Mouse (Mus musculus): ENCODE measurements around the gene Pafah1b2. TPM values are rescaled to one million over a fixed set of nuclear protein-coding genes. Genes with fewer than 3 reads are reported as not detected.
A peak's percentile ranks its signal among the peaks of the same experiment; 100 is the strongest.

The Pafah1b2 gene
- polyA plus RNA-seq, 1 experiment from 2014 or later = 78.2 TPM

DNA sequence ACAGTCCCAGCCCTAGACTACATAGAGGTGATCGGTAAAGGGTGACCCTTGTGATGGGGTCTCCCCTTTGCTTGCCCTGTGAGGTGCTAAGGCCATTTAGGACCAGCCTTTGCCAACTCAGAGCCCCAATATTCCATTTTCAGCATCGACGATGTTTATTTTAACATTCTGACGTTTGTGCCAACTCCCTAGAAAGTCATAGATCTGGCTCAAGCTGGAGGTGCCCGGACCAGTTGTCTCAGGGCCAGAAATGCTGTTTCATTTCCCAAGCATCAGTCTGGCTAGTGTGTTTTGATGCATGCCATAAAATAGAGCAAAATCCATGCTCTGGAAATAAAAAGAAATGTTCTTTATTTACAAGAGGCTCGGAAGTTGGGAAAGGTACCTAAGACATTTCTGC is 5.8 kb upstream of the Pafah1b2 start:
- Histone ChIP-seq H3K27me3 (replicated peaks; ENCODE audit: control insufficient read depth, insufficient read depth, low read length) (no peaks in the 10 kb centered on the region), H3K36me3 (ENCODE audit: control insufficient read depth, insufficient read depth) (peaks cover 3% of the 10 kb centered on the region; the same call in 1 of the 2 replicates), H3K4me2 (replicated peaks; ENCODE audit: low read depth) (no peak overlapping the region), H3K4me1 (replicated peaks; ENCODE audit: control insufficient read depth, insufficient read depth, low read length) (peaks cover 15% of the 10 kb centered on the region), H3K9me3 (ENCODE audit: control insufficient read depth) (no peaks in the 10 kb centered on the region), H3K9ac (ENCODE audit: low read depth, low read length) (no peak overlapping the region), H3K27ac (ENCODE audit: low read depth, low read length) (no peak overlapping the region), H3K4me3 (ENCODE audit: low read depth, low read length) (no peak overlapping the region)
- WGBS = 69% methylated on average over 6 of the region's 6 CpGs
- no peak for TF ChIP-seq CTCF (IDR thresholded peaks at IDR 0.05; ENCODE audit: low read depth)
- no peak for ATAC-seq

GRCm38 (mm10) chr9:46016417-46016816 is 3.9 kb upstream of the Pafah1b2 start:
- H3K36me3 ChIP-seq (ENCODE audit: control insufficient read depth, insufficient read depth) = peaks cover 1% of the 10 kb centered on the region; the same call in 1 of the 2 replicates
- H3K9me3 ChIP-seq (ENCODE audit: control insufficient read depth) = no peaks in the 10 kb centered on the region
- WGBS = 55% methylated on average over 4 of the region's 4 CpGs
- H3K27me3 ChIP-seq (replicated peaks; ENCODE audit: control insufficient read depth, insufficient read depth, low read length) = no peaks in the 10 kb centered on the region
- no peak for TF ChIP-seq CTCF (IDR thresholded peaks at IDR 0.05; ENCODE audit: low read depth)
- no peak for ATAC-seq
- H3K4me3 ChIP-seq (ENCODE audit: low read depth, low read length) = no peak overlapping the region
- H3K4me1 ChIP-seq (replicated peaks; ENCODE audit: control insufficient read depth, insufficient read depth, low read length) = peaks cover 24% of the 10 kb centered on the region
- no peak overlapping the region for H3K9ac ChIP-seq (ENCODE audit: low read depth, low read length)
- no peak overlapping the region for H3K4me2 ChIP-seq (replicated peaks; ENCODE audit: low read depth)
- H3K27ac ChIP-seq (ENCODE audit: low read depth, low read length) = no peak overlapping the region

GRCm38 (mm10) chr9:46015831-46016230 is 3.3 kb upstream of the Pafah1b2 start:
- ATAC-seq = no peak

GRCm38 (mm10) chr9:46015081-46015551 is 2.6 kb upstream of the Pafah1b2 start:
- H3K9ac ChIP-seq (ENCODE audit: low read depth, low read length) = no peak overlapping the region
- H3K27me3 ChIP-seq (replicated peaks; ENCODE audit: control insufficient read depth, insufficient read depth, low read length) = no peaks in the 10 kb centered on the region
- peak overlapping the region; percentile 63 for H3K27ac ChIP-seq (ENCODE audit: low read depth, low read length)
- peaks cover 27% of the 10 kb centered on the region for H3K4me1 ChIP-seq (replicated peaks; ENCODE audit: control insufficient read depth, insufficient read depth, low read length)
- no peak overlapping the region for H3K4me3 ChIP-seq (ENCODE audit: low read depth, low read length)
- WGBS = 6% methylated on average over 8 of the region's 8 CpGs
- H3K4me2 ChIP-seq (replicated peaks; ENCODE audit: low read depth) = peak overlapping the region; percentile 86
- no peak for TF ChIP-seq CTCF (IDR thresholded peaks at IDR 0.05; ENCODE audit: low read depth)
- H3K36me3 ChIP-seq (ENCODE audit: control insufficient read depth, insufficient read depth) = no peaks in the 10 kb centered on the region
- no peak for ATAC-seq
- no peaks in the 10 kb centered on the region for H3K9me3 ChIP-seq (ENCODE audit: control insufficient read depth)

More at GRCm38 (mm10) chr9:46015831-46016230, 3.3 kb upstream of the Pafah1b2 start:
- Histone ChIP-seq H3K4me1 (replicated peaks; ENCODE audit: control insufficient read depth, insufficient read depth, low read length) (peaks cover 27% of the 10 kb centered on the region), H3K4me2 (replicated peaks; ENCODE audit: low read depth) (peak overlapping the region; percentile 86), H3K4me3 (ENCODE audit: low read depth, low read length) (no peak overlapping the region), H3K27me3 (replicated peaks; ENCODE audit: control insufficient read depth, insufficient read depth, low read length) (no peaks in the 10 kb centered on the region), H3K9me3 (ENCODE audit: control insufficient read depth) (no peaks in the 10 kb centered on the region), H3K9ac (ENCODE audit: low read depth, low read length) (no peak overlapping the region), H3K27ac (ENCODE audit: low read depth, low read length) (peak overlapping the region; percentile 63; the same call in 1 of the 2 replicates), H3K36me3 (ENCODE audit: control insufficient read depth, insufficient read depth) (no peaks in the 10 kb centered on the region)
- WGBS = 14% methylated on average over 9 of the region's 9 CpGs
- TF ChIP-seq CTCF (IDR thresholded peaks at IDR 0.05; ENCODE audit: low read depth) = no peak

DNA sequence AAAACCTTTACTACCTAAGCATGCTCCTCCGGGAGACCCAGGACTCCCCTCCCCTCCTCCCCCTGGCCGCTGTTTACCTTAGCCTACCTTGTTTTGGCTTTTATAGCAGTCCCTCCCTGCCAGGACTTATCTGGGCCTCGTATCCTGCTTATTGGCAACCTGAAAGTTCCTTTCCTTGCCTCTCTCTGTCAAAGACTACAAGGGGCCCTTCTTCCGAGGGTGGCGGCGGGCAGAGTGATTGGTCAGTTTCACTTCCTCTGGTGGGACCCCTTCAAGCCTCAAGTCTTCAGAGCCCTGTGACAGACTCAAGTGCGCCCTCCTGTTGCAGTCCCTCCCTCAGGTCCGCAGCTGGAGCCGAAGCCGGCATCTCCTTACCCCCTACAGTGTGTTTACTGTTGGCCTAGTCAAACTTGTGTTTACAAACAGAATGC is 1.8 kb upstream of the Pafah1b2 start:
- no peaks in the 10 kb centered on the region for H3K9me3 ChIP-seq (ENCODE audit: control insufficient read depth)
- H3K4me2 ChIP-seq (replicated peaks; ENCODE audit: low read depth) = peak overlapping the region; percentile 86
- TF ChIP-seq CTCF (IDR thresholded peaks at IDR 0.05; ENCODE audit: low read depth) = peak; percentile 53
- WGBS = 4% methylated on average over 10 of the region's 10 CpGs
- no peaks in the 10 kb centered on the region for H3K27me3 ChIP-seq (replicated peaks; ENCODE audit: control insufficient read depth, insufficient read depth, low read length)
- ATAC-seq = no peak
- peaks cover 27% of the 10 kb centered on the region for H3K4me1 ChIP-seq (replicated peaks; ENCODE audit: control insufficient read depth, insufficient read depth, low read length)
- H3K27ac ChIP-seq (ENCODE audit: low read depth, low read length) = peak overlapping the region; percentile 43; the same call in 1 of the 2 replicates
- peak overlapping the region; percentile 98 for H3K4me3 ChIP-seq (ENCODE audit: low read depth, low read length)
- no peak overlapping the region for H3K9ac ChIP-seq (ENCODE audit: low read depth, low read length)
- H3K36me3 ChIP-seq (ENCODE audit: control insufficient read depth, insufficient read depth) = no peaks in the 10 kb centered on the region

DNA sequence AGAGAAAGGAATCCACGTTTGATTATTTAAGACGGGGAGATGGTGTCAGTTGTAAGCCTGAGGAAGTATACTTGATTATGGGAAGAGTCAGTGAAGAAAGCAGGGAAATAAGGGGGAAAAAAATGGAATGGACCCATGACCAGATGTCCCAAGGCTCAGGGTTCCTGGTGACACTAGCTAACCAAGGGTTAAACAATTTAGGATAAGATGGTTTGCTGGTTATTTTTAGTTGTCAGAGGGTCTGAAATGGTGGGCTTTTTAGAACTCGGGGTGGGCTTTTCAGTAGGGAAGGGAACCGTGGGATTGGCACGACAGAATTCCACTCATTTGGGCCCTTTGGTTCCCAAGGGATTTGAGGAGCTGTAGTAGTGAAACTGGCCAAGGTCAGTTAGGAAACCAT is 1.1 kb upstream of the Pafah1b2 start:
- H3K27me3 ChIP-seq (replicated peaks; ENCODE audit: control insufficient read depth, insufficient read depth, low read length) = no peaks in the 10 kb centered on the region
- peaks cover 27% of the 10 kb centered on the region for H3K4me1 ChIP-seq (replicated peaks; ENCODE audit: control insufficient read depth, insufficient read depth, low read length)
- WGBS = 2% methylated on average over 5 of the region's 5 CpGs
- no peaks in the 10 kb centered on the region for H3K9me3 ChIP-seq (ENCODE audit: control insufficient read depth)
- no peak for TF ChIP-seq CTCF (IDR thresholded peaks at IDR 0.05; ENCODE audit: low read depth)
- peak overlapping the region; percentile 98 for H3K4me3 ChIP-seq (ENCODE audit: low read depth, low read length)
- no peaks in the 10 kb centered on the region for H3K36me3 ChIP-seq (ENCODE audit: control insufficient read depth, insufficient read depth)
- ATAC-seq = no peak
- H3K4me2 ChIP-seq (replicated peaks; ENCODE audit: low read depth) = peak overlapping the region; percentile 86
- H3K27ac ChIP-seq (ENCODE audit: low read depth, low read length) = peak overlapping the region; percentile 95
- H3K9ac ChIP-seq (ENCODE audit: low read depth, low read length) = peak overlapping the region; percentile 99

Data from intestine, postnatal 0 days (tissue).